Mouse (Mus musculus) heart, adult 8-10 months (tissue): ENCODE results near the gene Dlx4. TPM values are rescaled to one million over a fixed set of nuclear protein-coding genes. Genes with fewer than 3 reads are reported as not detected.
A peak's percentile ranks its signal among the peaks of the same experiment; 100 is the strongest.

Experiments
- DNase-seq: peaks from one replicate; pipeline ENCODE4 v3.0.0; 2022; ENCODE audit warnings: low spot score
- total RNA-seq, 4 experiments: library from RNA; stranded (reverse); gene quantifications; 2 replicates each; pipeline ENCODE4 v1.2.4; 2022

Gene Dlx4
- total RNA-seq, 4 experiments from 2014 or later, result not detected

DNA sequence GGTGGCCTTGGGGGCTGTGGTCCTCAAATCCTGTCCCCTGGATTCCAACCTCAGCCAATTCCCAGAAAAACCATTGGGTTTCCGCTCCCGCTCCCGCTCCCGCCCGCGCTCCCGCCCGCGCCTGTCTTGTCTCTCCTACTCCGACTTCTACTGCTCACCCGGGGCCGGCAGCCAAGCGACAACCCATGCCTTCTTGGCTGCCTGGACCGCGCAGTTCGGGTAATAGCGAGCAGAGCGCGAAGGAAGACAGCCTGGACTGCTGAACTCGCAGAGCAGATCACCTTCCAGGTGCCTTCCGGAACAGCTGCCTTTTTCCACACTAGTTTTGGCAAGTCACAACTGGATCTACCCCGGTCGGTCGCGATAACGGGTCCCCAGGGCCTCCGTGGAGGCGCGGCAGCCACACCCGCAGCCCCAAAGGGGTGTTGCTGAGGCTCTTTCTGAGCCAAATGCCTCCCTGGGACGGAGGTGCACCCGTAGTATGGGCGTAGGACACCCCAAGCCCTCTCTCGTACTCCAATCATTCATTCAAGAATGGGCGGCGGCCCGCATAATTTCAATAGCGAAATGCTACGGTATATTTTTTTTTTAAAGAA lies 3.0 kb downstream of the Dlx4 start:
- DNase-seq, result no peak

DNA sequence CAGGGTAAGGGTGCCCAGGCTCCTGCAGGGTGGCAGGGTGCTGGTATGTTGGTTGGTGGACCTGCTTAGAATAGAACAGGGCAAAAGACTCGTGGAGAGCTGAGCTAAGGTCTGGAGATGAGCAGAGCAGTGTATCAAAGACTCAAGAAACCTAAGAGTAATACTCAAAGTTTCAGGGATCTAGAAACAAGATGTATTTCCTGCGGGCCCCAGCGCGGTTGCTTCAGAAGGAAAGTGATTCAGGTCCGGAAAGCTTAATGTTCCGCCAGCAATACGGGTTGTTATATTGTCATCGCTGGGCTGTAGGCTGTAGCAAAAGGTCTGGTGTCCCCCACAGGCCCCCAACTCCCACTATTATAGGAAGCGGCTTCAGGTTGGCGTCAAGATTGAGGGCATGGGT lies 3.8 kb downstream of the Dlx4 start:
- DNase-seq, result no peak

DNA sequence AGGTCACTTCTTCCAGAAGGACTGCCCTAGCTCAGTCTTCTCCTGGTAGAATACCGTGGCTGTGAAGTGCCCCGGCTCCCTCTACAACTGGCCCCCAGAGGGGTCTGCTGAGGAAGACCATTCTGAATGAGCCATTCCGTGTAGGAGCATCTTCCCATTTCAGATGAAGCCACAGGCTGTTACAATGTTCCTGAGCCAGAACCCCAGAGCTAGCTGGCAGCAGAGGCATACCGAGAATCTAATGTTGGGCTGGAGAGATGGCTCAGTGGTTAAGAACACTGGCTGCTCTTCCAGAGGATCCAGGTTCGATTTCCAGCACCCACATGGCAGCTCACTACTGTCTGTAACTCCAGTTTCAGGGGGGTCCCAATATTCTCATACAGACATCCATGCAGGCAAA lies 6.2 kb downstream of the Dlx4 start:
- DNase-seq, result no peak

DNA sequence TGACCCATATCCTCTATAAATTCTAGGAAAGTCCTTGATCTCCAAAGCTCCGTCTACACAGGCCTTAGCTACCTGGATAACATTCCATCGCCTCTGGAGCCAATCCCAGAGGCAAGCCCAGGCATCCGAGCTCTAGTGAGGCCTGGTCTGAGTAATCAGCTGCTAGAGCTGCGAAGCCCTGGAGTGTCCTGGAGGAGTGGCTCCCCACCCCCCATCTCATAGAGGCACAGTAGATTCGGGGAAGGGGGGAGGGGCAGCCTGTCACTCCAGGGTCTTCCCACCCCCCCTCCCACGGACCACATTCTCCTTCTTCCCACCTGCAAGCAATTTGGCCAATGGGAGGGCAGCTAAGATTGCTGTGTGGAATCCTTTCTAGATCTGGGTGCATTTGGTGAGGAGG lies 8.8 kb downstream of the Dlx4 start:
- DNase-seq, result no peak

DNA sequence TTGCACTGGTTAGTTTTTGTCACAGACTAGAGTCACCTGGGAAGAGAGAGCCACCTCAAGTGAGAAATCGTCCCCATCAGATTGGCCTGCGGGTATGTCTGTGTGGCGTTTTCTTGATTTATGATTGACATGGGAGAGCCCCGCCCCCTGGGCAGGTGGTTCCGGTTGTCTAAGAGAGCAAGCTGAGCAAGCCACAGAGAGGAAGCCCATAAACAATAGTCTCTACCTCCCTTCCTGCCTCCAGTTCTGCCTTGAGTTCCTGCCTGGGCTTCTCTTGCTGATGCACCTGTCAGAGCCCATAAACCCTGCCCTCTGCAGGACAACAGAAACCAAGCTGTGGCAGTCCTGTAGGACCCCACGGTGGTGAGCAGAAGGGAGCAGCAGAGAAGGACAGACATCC lies 12.7 kb downstream of the Dlx4 start:
- no peak for DNase-seq

DNA sequence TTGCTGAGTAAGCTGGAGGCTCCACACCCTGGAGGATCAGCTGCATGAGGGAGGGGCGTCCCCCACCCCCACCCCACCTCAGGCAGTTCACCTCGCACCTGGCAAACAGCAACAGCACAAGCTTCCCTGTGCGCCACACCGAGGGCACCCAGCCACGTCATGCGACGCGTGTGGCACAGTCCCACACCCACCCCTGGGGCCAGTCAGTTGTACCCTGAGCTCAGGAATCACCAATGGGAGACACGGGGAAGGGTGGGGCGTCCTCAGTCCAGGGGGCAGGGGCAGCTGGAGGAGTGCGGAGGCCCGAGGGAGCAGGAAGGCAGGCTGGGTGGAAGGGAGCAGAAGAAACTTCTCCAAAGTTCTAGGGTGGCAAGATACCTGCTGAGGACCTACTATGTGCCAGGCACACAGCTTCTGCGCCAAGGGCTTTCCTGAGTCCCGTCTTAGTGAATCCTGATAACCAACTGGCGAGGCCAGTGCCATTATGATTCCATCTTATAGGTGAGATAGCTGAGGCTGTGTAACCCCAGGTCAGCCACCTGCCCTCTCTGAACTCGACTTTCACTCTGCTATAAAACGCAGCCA lies 15.3 kb downstream of the Dlx4 start:
- no peak for DNase-seq

DNA sequence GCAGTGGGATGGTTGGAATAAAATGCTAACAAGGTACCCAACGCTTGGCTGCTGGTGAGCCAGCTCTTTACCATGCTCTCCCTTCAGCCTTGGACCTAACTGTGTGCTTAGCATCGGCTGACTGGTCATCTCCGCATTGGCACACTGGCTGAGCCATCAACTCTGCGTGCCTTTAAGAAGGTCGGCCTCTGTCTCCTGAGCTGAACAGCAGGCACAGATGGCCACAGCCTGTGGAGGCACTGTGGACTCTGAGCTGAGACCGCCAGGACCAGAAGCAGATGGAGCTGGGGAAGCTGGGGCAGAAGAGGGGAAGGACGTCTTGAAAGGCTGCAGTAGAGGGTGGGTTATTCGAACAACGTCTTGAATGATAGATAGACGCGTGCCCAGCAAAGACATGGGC lies 17.7 kb downstream of the Dlx4 start:
- no peak for DNase-seq

DNA sequence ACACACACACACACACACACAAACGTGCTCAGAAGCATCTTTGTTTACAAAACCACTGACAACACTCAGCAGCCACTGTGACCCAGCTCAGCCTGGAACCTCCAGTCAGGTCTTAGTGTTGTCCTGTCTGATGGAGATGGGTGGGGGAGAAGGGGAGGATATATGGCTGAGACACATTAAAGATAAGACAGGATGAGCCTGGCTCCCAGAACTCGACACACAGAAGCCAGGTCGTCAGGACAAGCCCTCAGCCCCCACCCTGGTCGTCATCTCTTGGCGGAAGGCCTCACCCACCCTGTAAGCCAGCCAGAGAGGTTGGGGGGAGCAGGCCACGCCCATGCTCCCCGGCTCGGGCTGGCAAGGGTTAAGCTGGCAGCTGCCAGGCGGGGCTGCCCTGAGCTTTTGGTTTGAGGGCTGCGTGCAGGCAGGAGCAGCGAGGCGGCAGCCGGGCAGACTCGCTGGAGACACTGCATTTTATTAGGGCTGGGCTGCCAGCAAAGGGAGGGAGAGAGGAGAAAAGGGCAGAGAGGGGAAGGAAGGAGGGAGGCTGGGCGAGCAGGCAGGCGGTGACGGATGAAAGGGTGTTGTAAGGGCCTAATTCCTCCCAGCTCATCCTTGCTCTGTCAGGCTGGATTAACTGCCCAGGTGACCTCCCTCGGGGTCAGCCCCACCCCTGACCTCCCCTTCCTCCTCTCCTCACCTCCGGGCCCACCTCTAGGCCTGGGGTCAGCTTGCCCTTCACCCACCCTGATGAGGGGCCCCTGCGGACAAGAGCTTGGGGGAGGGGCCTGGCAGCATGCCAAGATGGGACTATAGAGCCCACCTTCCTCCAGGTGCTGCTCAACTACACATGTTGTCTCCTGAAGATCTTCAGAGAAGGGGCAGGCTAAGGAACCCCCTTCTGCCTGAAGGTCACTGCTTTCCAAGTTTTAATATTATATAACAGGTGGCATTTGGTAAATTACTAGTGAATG lies 19.5 kb downstream of the Dlx4 start:
- DNase-seq, result no peak

DNA sequence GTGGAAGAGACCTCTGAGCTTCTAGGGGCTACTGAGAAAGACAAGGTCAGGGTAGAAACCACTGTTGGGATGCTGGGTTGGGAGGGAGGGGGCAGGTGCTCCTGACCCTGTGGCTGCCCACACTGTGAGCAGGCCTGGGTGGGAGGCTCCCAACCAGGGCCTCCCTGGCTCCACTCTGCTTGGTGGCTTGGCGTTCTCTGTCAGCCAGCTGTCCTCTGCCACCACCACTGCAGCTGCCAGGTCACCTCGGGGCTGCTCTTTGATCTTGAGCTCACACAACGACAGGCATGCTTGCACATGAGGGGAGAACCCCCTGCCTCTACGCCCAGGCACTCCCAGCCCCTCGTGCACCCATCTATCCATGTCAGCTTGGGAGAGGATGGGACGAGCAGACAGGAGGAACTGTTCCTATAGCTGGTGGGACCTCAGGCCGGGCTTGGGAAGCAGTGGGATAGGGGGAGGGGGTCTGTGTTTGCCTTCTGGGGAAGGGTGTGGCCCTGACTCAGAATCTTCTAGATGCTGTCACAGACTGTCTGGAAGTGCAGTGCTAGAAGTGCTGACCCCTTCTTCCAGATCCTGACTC lies 20.6 kb downstream of the Dlx4 start:
- DNase-seq, result no peak

DNA sequence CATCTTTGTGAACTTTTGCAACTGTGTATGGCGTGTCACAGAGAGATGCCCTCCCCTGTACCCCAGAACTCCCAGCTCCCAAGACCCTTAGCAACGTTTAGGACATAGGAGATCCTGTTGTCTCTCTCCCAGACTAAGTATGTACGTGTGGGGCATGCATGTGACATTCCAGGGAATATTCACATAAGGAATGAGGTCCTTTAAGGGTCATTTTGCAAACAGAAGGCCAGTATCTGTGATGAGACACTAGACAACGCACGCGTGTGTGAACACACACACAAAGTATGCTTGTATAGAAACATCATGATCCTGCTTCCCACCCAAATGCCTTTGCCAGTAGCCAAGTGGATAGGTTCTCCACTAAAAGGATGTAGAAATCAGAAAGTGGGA lies 24.0 kb downstream of the Dlx4 start:
- no peak for DNase-seq

DNA sequence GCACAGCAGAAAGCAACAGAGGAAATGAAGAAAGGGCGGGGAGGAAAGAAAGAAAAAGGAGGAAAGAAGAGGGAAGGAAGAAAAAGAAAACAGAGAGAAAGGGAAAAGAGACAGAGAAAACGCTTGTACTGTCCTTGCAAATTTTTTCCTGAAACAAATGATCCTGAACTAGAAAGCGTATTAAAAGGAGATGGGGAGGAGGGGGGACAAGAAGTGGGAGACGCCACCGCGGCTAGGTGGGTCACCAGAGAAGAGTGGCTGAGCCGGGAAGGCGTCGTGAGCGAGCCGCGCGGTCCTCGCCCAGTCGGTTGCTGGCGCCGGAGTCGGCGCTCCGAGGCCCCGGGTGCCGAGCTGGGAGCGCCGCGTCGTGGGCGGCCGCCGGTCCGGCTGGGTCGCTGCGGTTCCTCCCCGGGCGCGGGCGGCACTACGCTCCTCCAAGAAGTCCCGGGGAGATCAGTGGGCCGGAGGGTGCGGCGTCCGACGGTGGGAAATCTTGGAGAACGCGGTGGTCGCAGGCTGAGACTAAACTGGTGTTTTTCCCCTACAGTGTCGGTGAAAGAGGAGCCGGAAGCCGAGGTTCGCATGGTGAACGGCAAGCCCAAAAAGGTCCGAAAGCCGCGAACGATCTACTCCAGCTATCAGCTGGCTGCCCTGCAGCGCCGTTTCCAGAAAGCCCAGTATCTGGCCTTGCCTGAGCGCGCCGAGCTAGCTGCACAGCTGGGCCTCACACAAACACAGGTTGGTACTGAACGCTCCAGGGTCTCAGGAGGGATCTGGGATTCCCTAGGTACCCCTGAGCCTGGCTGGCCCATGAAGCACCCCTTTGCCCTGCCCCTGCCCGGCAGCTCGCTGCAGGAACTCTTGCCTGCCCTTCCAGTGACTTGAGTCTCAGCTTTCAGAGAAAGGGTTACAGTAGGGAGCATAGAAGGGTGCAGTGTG lies 24.6 kb downstream of the Dlx4 start:
- DNase-seq, result no peak

DNA sequence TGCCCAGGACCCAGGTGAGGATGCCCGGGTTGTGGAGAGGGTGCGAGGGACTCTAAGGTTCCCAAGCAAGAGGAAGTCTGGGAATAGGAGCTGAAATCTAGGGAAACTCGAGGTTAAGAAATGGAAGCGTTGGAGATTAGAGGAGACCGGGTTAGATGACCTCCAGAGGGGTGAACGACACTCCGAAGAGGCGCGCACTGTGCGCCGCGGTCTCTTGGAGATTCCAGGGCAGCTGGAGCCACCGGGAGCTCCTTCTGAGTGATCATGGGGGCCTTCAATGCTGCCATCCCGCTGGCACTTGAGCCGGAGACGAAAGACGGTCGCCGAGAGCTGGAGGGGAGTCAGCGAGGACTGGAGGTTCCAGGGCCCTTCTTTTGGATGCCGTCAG lies 25.4 kb downstream of the Dlx4 start:
- DNase-seq, result no peak

DNA sequence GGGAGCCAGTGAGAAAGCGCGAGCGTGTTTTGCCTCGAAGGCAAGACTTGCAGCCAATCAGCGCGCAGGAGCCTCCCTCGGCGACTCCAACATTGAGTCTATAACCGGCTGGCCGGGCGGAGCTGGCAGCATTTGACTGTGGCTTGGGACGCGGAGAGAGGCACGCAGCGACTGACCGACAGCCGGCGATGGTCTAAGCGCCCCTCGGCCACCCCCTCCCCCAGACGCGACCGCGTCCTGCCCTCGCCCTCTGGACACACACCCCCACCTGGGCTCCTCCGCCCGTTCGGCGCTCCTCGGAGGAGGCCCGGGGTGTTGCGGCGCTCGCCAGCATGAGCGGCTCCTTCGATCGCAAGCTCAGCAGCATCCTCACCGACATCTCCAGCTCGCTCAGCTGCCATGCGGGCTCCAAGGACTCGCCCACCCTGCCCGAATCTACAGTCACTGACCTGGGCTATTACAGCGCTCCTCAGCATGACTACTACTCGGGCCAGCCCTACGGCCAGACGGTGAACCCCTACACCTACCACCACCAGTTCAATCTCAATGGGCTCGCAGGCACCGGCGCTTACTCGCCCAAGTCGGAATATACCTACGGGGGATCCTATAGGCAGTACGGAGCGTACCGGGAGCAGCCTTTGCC lies 26.0 kb downstream of the Dlx4 start, which contains the start of gene Dlx3:
TSS of gene Dlx3 (plus strand) at position 130 of the 643 bp plus-strand sequence.
- DNase-seq, result no peak

DNA sequence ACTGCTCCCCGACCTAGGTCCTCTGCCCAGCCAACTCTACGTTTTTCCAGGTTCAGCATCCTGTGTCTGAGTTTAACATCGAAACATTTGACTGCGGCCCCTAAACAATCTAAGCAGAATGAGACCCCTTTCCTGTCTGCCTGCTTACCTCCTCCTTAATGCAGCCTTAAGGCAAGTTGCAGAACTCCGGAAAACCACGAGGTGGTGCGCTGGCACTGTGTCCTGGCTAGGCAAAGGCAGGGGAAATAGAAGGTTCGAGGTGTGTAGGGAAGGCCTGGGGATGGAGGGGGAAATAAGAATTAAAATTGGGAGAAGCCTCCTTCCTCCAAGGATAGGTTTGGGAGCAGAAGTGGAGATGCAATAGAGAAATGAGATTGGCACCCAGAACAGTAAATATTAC lies 27.6 kb downstream of the Dlx4 start:
- DNase-seq, result peak; percentile 66

DNA sequence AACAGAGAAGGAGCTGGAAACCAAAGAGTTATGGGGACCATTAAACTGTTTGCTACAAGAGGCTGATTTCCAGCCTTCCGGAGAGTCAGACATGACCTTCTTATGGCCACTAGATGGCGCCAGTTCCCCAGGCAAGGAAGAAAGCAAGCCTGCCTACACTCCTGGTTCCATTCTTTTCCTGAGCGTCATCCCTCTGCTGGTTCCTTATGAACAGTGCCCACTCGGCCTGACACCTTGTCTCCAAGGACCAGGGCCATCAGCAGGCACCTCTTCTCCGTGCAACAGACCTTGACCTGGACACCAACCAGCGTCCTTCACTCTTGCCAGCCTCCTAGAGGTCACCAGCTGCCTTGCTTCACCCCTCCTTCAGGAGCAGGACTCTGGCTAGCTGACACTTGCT lies 29.0 kb downstream of the Dlx4 start:
- DNase-seq, result peak; percentile 62

DNA sequence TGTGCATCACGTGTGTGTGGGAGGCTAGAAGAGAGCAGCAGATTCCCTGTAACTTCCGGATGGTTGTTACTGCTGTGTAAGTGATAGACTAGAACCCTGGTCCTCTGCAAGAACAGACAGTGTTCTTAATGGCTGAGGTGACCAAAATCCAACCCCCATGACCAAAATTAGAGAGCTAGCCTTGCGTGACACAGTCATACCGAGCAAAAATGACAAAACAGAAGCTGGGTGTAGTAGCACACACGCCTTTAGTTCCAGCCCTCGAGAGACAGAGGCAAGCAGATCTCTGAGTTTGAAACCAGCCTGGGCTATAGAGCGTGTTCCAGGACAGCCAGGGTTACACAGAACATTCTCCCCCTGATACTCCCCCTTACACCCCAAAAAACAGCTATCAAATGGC lies 36.0 kb downstream of the Dlx4 start:
- DNase-seq, result no peak

DNA sequence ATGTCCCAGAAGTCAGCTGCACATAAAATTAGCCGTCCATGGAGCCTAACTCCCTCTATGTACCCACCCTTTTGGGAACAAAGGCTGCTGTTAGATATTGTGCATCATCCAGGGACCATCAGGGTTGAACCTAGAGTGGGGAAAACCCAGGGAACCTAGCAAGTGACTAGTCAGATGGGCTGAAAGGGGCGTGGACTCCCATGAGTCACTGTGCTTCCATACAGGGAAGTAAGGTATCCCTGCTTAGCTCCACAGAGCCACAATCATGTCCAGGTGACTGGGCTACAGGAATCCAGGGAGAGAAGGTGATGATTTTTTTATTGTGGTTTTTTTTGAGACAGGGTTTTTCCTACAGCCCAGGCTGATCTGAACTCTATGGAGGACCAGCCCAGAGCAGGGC lies 37.1 kb downstream of the Dlx4 start:
- DNase-seq, result no peak

DNA sequence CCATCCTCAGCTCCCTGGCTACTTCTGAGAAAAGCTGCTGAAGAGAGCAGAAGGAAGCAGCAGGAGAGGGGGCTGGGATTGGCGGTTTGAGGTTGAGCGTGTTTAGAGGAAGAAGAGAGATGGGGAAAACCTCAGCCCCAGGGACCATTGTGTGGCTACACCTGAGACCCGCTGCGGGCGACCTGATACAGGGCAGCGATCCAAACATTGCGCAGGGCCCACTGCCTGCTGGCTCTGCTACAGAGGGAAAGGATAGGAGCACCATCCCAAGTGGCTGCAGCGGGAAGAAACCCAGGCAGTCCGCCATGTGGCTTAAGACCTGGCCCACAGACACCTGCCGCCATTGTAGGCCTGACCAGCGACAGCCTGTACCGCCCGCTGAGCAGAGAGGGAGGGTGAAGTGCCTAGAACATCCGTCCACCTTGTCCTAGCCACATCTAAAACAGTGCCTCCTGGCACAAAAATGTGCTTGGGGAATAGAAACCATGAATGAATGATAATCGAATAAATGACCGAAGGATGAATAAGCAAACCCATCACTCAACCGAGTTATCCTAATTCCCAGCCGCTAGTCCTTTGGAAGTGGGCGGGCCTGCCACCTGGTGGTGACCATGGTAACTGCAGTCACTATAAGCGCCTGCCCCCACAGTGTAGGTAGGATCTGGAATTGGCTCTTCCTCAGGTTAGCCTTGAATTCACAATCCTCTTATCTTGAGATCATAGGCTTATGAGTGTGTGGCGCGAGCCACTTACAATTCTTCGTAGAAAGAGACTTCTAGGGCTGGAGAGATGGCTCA lies 39.4 kb downstream of the Dlx4 start:
- DNase-seq, result peak; percentile 62

DNA sequence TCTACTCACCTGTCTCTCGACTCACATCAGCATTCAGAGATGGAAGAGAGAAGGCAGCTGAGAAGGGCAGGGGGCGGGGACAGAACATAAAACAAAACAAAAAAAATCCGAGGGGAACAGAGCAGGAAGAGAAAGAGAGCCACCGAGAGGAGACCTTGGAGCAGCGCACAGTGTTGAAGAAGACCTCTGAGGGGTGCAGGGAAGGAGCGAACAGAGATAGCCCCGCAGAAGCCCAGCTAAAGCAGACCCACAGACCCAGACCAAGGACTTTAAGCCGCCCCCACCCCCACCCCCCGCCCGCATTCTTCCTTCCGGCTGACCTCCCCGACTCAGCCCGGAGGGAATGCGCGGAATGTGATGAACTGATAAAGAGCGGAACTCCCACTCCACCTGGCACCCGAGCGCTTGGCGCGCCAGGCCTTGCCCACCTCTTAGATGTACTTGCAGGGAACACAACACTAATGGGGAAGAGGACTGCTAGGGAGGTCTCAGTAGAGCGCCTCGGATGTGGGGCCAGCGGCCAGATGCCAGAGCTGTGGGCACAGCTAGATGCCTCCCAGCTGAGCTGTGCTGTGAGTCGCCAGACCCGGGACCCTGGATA lies 40.7 kb downstream of the Dlx4 start:
- no peak for DNase-seq

DNA sequence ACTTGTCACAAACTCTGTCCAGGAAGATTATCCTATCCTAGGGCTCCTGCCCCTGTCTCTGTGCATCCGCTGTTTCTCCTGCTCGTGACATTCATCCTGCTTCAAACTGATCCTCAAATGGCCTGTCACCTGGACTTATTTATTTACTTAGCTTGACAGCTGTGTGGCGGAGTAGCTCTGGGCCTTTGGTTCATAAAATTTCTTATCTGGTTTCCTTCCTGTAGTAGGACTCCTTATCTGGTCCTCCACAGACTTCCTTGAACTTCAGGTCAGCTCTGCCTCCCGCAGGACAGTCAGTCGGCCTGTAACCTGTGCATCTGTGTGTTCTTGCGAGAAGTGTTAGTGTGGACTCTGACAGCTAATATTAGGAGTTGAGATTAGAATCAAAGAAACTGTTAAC lies 41.8 kb downstream of the Dlx4 start:
- peak; percentile 51 for DNase-seq
